Mouse (Mus musculus) inflammation-experienced regulatory T-cells (primary cell): ENCODE data around the gene Cyp2u1. TPM values are rescaled to one million over a fixed set of nuclear protein-coding genes. Genes with fewer than 3 reads are reported as not detected.

ENCODE experiments used
- polyA plus RNA-seq, 2 experiments: library from polyadenylated mRNA; unstranded; fragments of 100-300 nt; shearing (Covaris generic); gene quantifications; one replicate each; pipeline ENCODE4 v1.2.1; 2017

Gene Cyp2u1
- polyA plus RNA-seq = 1 to 10 TPM in 1 of 2 experiments, under 1 TPM in 1; 0.90 to 1.7 TPM

GRCm38 (mm10) chr3:131302452-131303319 is at the start of gene Cyp2u1:
Gene Cyp2u1 (minus strand): TSS chr3:131303227.

GRCm38 (mm10) chr3:131271559-131272373 is 31.3 kb downstream of the Cyp2u1 start, which contains the start of gene Hadh:
Gene Hadh (minus strand): TSS chr3:131272101.

Other genes with a start within 250 kb of the Cyp2u1 start
- 100 to 1,000 TPM; 204 to 402 TPM for gene Lef1, start 192.8 kb downstream of the Cyp2u1 start, polyA plus RNA-seq
- 10 to 100 TPM; 62.5 to 79.6 TPM for gene Hadh, start 31.1 kb downstream of the Cyp2u1 start, polyA plus RNA-seq
- gene Sgms2, start 188.2 kb upstream of the Cyp2u1 start, polyA plus RNA-seq = under 1 TPM; 0.11 to 0.59 TPM